Mouse (Mus musculus) CH12.LX (cell line): ENCODE measurements at regions not wholly inside any gene's neighbourhood (a gene's known extent, or its start where the extent isn't known, plus 50 kb on each side); places are given as distances from the start of the nearest gene placed in this dataset.

Source experiments
- CTCF ChIP-seq, 2 experiments: IDR thresholded peaks in 1 of 2; conservative IDR thresholded peaks in 1 of 2; 2 replicates each; pipeline ENCODE4 v1.5.1; 2011 to 2012; ENCODE audit warnings: low read depth in 2 of 2, low read length in 2 of 2, improper control_type of control experiment in 1 of 2, inconsistent platforms in 1 of 2, mild to moderate bottlenecking in 1 of 2, moderate library complexity in 1 of 2
- JUND ChIP-seq: conservative IDR thresholded peaks from 2 replicates; pipeline ENCODE4 v1.6.1; 2011; ENCODE audit warnings: low read depth, low read length, improper control_type of control experiment
- KAT2A ChIP-seq: IDR thresholded peaks from 2 replicates; pipeline ENCODE4 v1.6.1; 2012; ENCODE audit warnings: low read length, improper control_type of control experiment, inconsistent platforms; ENCODE audit not compliant: insufficient replicate concordance
- MAX ChIP-seq: IDR thresholded peaks from 2 replicates; pipeline ENCODE4 v1.6.1; 2011; ENCODE audit warnings: low read length, improper control_type of control experiment
- POLR2A ChIP-seq: IDR thresholded peaks from 2 replicates; pipeline ENCODE4 v1.6.1; 2011; ENCODE audit warnings: low read depth, mild to moderate bottlenecking, improper control_type of control experiment, low read length

DNA sequence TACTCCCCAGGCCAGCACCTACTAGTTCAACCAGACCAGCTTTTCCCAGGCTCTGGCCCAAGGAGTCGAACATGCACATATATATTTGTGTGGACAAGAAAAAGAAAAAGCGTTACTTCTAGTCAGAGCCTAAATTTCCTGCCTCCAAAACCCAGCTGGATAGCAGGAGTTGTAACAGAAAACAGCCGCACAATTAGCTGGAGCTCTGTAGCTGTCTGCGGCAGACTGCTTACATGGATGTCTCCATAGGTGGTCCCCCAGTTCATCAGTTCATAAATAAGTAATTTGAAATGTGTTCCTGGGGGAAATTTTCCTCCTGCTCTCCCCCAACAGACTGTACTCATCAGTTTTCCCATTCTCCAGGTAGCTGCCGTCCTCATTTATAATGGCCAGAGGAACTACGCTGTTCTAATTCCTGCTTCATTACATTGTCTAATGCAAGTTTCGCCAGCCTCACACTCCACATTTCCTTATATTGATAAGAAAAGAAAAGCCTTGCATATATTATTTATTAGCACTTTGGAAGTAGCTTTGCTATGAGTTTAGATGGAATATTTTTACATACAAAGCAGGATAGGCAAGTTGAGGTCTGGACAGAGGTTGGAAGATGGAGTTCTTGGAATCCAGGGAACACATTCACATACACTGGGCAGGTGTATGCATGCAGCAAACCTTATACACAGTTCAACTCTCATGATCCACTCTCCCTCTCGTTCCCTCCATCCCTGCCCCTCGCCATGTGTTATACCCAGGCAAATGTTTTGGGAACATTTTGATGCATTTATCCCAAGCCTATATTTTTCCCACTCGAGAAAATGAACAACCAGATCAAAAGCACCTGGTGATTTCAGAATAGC, 337.2 kb upstream of the Clint1 start:
- TF ChIP-seq CTCF (conservative IDR thresholded peaks at IDR 0.05 in 1 of 2, IDR thresholded peaks at IDR 0.05 in 1 of 2; ENCODE audit: low read depth in 2 of 2, low read length in 2 of 2) (no peak), JUND (no peak), MAX (no peak), KAT2A (no peak), POLR2A (no peak)
